Mouse (Mus musculus): ENCODE data around the gene Atp6v1e1. TPM values are rescaled to one million over a fixed set of nuclear protein-coding genes. Genes with fewer than 3 reads are reported as not detected.

Gene Atp6v1e1
- polyA plus RNA-seq, 1 experiment = 33.7 TPM

- H3K36me3 ChIP-seq (ENCODE audit: control insufficient read depth, insufficient read depth, low read length) = no peaks in the 10 kb centered on the region; the same call in 1 of the 2 replicates
- no peaks in the 10 kb centered on the region for H3K4me1 ChIP-seq (ENCODE audit: control insufficient read depth, insufficient read depth, low read length)
- no peak overlapping the region for H3K4me3 ChIP-seq (ENCODE audit: control insufficient read depth, low read depth, low read length)
- no peak for TF ChIP-seq CTCF (IDR thresholded peaks at IDR 0.05; ENCODE audit: control insufficient read depth, insufficient read depth, insufficient replicate concordance, low read depth, low read length)
- TF ChIP-seq POLR2A (IDR thresholded peaks at IDR 0.05; ENCODE audit: control insufficient read depth, low read depth, low read length) = no peak
- no peaks in the 10 kb centered on the region for H3K27me3 ChIP-seq (ENCODE audit: control insufficient read depth, insufficient read depth, low read length)
- H3K27ac ChIP-seq (ENCODE audit: control insufficient read depth, insufficient read depth, low read depth, low read length) = no peak overlapping the region
Observed at GRCm38 (mm10) chr6:120807738-120808081, 14.9 kb downstream of the Atp6v1e1 start.

DNA sequence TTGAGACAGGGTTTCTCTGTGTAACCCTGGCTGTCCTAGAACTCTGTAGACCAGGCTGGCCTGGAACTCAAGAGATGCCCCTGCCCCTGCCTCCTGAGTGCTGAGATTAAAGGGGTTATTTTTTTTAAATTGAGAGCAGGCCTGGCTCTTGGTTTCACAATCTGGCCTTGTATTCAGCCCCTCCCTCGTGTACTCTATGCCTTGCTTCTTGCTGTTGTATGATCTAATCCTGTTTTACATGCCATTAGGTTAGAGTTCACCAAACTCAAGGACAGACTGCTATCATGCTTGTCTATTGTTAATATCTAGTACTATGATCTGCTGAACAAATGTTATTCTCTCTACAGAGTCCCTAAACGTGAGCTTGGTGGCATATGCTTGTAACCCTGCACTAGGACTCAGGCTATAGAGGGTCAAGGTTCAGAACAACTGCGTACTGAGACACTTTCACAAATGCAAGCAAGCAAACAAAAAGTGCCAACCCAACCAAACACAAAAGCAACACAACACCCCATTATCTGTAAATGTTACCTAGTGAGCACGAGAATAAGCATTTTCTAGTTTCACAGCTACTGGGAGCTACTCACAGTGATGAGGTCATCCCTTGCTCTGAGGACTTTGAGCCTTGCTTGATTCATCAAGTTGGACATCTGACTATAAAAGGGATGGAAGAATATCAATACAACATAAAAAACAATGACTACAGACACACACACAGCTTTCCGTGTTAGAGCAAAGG, 15.4 kb downstream of the Atp6v1e1 start:
- no peak overlapping the region for H3K27ac ChIP-seq (ENCODE audit: control insufficient read depth, insufficient read depth, low read depth, low read length)
- no peak for TF ChIP-seq CTCF (IDR thresholded peaks at IDR 0.05; ENCODE audit: control insufficient read depth, insufficient read depth, insufficient replicate concordance, low read depth, low read length)
- TF ChIP-seq POLR2A (IDR thresholded peaks at IDR 0.05; ENCODE audit: control insufficient read depth, low read depth, low read length) = no peak
- H3K27me3 ChIP-seq (ENCODE audit: control insufficient read depth, insufficient read depth, low read length) = no peaks in the 10 kb centered on the region
- H3K4me1 ChIP-seq (ENCODE audit: control insufficient read depth, insufficient read depth, low read length) = no peaks in the 10 kb centered on the region
- H3K36me3 ChIP-seq (ENCODE audit: control insufficient read depth, insufficient read depth, low read length) = no peaks in the 10 kb centered on the region; the same call in 1 of the 2 replicates
- no peak overlapping the region for H3K4me3 ChIP-seq (ENCODE audit: control insufficient read depth, low read depth, low read length)

GRCm38 (mm10) chr6:120799581-120800041, 23.0 kb downstream of the Atp6v1e1 start:
- Histone ChIP-seq H3K4me1 (ENCODE audit: control insufficient read depth, insufficient read depth, low read length) (no peaks in the 10 kb centered on the region), H3K27ac (ENCODE audit: control insufficient read depth, insufficient read depth, low read depth, low read length) (no peak overlapping the region), H3K36me3 (ENCODE audit: control insufficient read depth, insufficient read depth, low read length) (no peaks in the 10 kb centered on the region; the same call in none of the 2 replicates), H3K4me3 (ENCODE audit: control insufficient read depth, low read depth, low read length) (no peak overlapping the region), H3K27me3 (ENCODE audit: control insufficient read depth, insufficient read depth, low read length) (no peaks in the 10 kb centered on the region)
- TF ChIP-seq POLR2A (IDR thresholded peaks at IDR 0.05; ENCODE audit: control insufficient read depth, low read depth, low read length) (no peak), CTCF (IDR thresholded peaks at IDR 0.05; ENCODE audit: control insufficient read depth, insufficient read depth, insufficient replicate concordance, low read depth, low read length) (no peak)

- H3K36me3 ChIP-seq (ENCODE audit: control insufficient read depth, insufficient read depth, low read length) = no peaks in the 10 kb centered on the region; the same call in none of the 2 replicates
- TF ChIP-seq POLR2A (IDR thresholded peaks at IDR 0.05; ENCODE audit: control insufficient read depth, low read depth, low read length) = no peak
- no peak for TF ChIP-seq CTCF (IDR thresholded peaks at IDR 0.05; ENCODE audit: control insufficient read depth, insufficient read depth, insufficient replicate concordance, low read depth, low read length)
- H3K4me3 ChIP-seq (ENCODE audit: control insufficient read depth, low read depth, low read length) = no peak overlapping the region
Observed at GRCm38 (mm10) chr6:120798905-120799304, 23.7 kb downstream of the Atp6v1e1 start.

DNA sequence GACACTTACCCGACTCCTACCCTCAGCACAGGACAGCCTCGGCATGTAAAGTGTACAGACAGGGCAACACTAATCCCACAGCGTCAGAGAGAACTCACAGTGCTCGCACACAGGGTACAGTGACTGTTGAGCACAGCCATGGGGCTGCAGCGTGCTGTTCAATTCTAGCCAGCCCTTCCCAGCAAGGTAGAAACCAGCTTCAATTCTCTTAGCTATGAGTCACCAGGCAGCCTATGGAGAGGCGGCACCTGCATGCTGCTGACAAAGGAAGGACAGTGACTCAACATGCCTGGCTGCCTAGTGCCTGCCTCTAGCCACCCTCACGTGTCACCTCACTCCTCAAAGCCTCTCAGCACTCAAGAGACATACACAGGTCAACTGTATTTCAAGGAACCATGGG, 24.6 kb downstream of the Atp6v1e1 start:
- no peaks in the 10 kb centered on the region; the same call in none of the 2 replicates for H3K36me3 ChIP-seq (ENCODE audit: control insufficient read depth, insufficient read depth, low read length)
- H3K4me1 ChIP-seq (ENCODE audit: control insufficient read depth, insufficient read depth, low read length) = no peaks in the 10 kb centered on the region
- no peaks in the 10 kb centered on the region for H3K27me3 ChIP-seq (ENCODE audit: control insufficient read depth, insufficient read depth, low read length)
- H3K4me3 ChIP-seq (ENCODE audit: control insufficient read depth, low read depth, low read length) = no peak overlapping the region
- no peak overlapping the region for H3K27ac ChIP-seq (ENCODE audit: control insufficient read depth, insufficient read depth, low read depth, low read length)
- no peak for TF ChIP-seq POLR2A (IDR thresholded peaks at IDR 0.05; ENCODE audit: control insufficient read depth, low read depth, low read length)
- TF ChIP-seq CTCF (IDR thresholded peaks at IDR 0.05; ENCODE audit: control insufficient read depth, insufficient read depth, insufficient replicate concordance, low read depth, low read length) = no peak

More at GRCm38 (mm10) chr6:120798905-120799304, 23.7 kb downstream of the Atp6v1e1 start:
- Histone ChIP-seq H3K27ac (ENCODE audit: control insufficient read depth, insufficient read depth, low read depth, low read length) (no peak overlapping the region), H3K4me1 (ENCODE audit: control insufficient read depth, insufficient read depth, low read length) (no peaks in the 10 kb centered on the region), H3K27me3 (ENCODE audit: control insufficient read depth, insufficient read depth, low read length) (no peaks in the 10 kb centered on the region)

DNA sequence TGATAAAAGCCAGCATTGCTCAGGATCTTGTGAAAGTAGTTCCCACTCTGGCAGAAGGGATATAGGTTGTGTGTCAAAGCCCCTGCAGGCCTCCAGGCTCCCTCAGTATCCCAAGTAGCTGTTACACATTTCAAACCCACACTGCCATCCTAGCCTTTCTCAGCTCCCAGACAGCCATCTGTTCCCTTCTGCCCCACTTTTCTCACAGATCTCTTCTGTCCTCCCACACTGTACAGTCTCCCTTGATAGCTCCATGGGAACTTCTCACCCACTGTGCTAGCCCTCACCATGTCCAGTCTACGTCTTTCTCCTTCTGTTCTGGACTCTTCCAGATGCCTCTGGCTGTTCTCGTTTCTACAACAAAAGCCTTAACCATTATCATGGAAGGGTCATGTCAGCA, 26.5 kb downstream of the Atp6v1e1 start:
- Histone ChIP-seq H3K4me1 (ENCODE audit: control insufficient read depth, insufficient read depth, low read length) (no peaks in the 10 kb centered on the region), H3K4me3 (ENCODE audit: control insufficient read depth, low read depth, low read length) (no peak overlapping the region), H3K27me3 (ENCODE audit: control insufficient read depth, insufficient read depth, low read length) (no peaks in the 10 kb centered on the region), H3K27ac (ENCODE audit: control insufficient read depth, insufficient read depth, low read depth, low read length) (no peak overlapping the region), H3K36me3 (ENCODE audit: control insufficient read depth, insufficient read depth, low read length) (no peaks in the 10 kb centered on the region; the same call in none of the 2 replicates)
- TF ChIP-seq CTCF (IDR thresholded peaks at IDR 0.05; ENCODE audit: control insufficient read depth, insufficient read depth, insufficient replicate concordance, low read depth, low read length) (no peak), POLR2A (IDR thresholded peaks at IDR 0.05; ENCODE audit: control insufficient read depth, low read depth, low read length) (no peak)

DNA sequence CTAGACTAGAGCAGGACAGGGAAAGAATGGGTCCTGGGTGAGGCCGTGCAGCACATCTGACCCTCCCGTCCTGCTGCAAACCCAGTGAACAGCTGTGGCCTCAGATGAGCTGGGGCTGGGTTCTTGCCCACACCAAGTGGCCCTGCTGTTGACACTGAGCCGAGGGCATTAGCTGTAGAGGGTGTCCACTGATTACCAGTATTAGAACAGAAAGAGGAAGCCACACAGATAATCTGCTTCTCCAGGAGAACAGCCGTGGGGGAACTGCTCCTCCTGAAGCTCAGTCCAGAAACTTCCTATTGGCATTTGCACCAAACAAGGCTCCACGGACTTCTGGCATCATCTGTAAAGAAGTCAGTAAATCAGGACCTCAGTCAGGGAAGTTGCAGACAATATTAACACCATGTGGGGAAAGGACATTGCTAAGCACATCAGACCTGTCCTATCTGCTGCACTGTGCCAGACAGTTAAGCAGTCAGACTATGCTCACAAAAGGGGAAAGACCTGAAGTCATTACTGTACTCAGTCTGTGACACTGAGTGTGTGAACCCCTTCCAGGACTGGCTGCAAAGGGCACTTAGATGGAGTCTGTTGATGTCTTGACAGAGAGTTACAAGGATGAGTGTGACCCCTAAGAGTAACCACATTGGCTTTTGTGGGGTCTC, 27.0 kb downstream of the Atp6v1e1 start:
- H3K36me3 ChIP-seq (ENCODE audit: control insufficient read depth, insufficient read depth, low read length) = no peaks in the 10 kb centered on the region; the same call in none of the 2 replicates
- no peak overlapping the region for H3K4me3 ChIP-seq (ENCODE audit: control insufficient read depth, low read depth, low read length)
- H3K4me1 ChIP-seq (ENCODE audit: control insufficient read depth, insufficient read depth, low read length) = no peaks in the 10 kb centered on the region
- H3K27me3 ChIP-seq (ENCODE audit: control insufficient read depth, insufficient read depth, low read length) = no peaks in the 10 kb centered on the region
- no peak for TF ChIP-seq POLR2A (IDR thresholded peaks at IDR 0.05; ENCODE audit: control insufficient read depth, low read depth, low read length)
- no peak for TF ChIP-seq CTCF (IDR thresholded peaks at IDR 0.05; ENCODE audit: control insufficient read depth, insufficient read depth, insufficient replicate concordance, low read depth, low read length)
- no peak overlapping the region for H3K27ac ChIP-seq (ENCODE audit: control insufficient read depth, insufficient read depth, low read depth, low read length)

Data from testis, adult 2 months (tissue).